Mouse (Mus musculus): ENCODE data around the gene Shc4. TPM values are rescaled to one million over a fixed set of nuclear protein-coding genes. Genes with fewer than 3 reads are reported as not detected.

Shc4 gene
- total RNA-seq, 2 experiments from 2014 or later, result 5.0 TPM

DNA sequence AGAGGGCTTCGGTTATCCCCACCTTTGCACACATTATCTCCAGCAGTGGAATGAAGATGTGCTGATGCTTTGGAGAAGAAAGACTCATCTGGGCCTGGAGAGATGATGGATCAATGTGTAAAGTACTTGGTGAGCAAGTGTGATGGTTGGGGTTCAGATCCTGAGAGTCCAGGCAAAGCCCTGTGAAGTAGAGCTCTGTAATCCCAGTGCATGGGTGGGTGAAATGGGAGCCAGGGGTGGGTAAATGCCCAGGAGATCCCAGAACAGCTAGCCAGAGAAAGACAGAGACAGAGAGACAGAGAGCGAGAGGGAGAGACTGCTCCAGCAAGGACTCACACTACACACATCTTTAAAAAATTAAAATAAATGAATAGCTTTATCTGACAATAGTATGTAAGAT is 70.7 kb downstream of the Shc4 start:
- intact Hi-C loops (cut with DNase I), result no loop called here

DNA sequence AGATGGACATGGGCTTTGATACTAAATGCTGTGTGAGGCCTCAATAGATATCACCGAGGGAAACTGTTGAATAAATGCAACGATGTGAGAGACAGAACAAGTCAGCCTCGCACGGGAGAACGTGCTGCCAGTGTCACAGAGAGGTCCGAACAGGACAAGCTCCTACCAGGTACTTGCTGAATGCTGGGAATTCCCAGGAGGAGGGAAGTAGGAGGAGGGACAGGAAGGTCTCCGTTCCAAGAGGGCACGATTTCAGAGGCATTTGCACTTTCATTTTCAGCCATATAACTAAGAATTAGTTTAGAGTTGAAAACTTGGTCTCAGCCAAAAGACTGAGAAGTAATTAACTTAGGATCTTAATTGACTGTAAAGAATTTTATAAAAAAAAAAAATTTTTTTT is 72.4 kb downstream of the Shc4 start:
- DNase-seq (ENCODE audit: low spot score in 2 of 2), result no peak
- intact Hi-C loops (cut with DNase I), result no loop called here

More for the DNA sequence above, 70.7 kb downstream of the Shc4 start:
- DNase-seq (ENCODE audit: low spot score in 2 of 2), result no peak

DNA sequence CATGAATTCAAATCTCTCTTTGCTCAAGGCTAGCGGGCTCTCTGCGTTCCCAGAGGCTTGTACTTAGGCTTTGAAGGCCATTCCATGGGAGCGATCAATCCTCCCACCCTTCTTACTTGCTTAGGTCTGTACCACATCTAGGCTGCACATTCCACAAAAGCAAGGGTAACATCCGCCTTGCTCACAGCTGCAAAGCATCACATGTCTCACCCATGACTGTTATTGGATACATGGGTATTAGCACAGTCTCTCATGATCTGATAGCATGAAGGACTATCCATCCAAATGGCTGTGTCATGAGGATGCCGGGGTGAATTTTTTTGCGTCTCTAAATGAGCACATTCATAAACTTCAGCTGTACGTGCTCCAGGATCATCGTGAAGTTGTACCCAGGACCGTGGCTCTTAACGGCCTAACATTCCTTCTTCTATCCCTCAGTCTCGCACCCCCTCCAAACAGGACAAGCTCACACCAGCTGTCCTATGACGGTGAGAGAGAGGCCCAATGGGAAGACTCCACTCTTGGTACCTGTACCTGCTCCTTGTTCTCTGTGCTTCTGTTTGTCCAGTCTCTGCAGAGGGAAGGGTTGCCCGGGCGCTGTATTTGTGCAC is 73.1 kb downstream of the Shc4 start:
- DNase-seq (ENCODE audit: low spot score in 2 of 2), result no peak
- intact Hi-C loops (cut with DNase I), result no loop called here

DNA sequence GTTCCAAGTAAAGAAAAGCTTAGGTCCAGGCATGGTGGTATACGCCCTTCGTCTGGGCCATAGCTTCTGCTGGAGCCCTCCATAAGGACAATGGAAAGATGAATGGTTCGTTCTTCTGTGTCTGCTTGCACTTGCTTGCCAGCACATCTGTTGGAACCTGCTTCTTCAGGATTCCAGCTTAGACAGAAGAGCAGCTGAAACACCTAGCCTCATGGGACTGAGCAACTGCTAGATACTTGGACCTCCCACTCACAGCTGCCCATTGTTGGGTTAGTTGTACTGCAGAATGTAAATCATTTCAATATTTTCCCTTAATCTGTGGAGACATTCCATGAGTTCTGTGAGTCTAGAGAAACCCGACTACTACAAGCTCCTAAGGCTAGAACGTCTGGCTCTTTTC is 73.9 kb downstream of the Shc4 start:
- intact Hi-C loops (cut with DNase I), result no loop called here
- DNase-seq (ENCODE audit: low spot score in 2 of 2), result no peak

DNA sequence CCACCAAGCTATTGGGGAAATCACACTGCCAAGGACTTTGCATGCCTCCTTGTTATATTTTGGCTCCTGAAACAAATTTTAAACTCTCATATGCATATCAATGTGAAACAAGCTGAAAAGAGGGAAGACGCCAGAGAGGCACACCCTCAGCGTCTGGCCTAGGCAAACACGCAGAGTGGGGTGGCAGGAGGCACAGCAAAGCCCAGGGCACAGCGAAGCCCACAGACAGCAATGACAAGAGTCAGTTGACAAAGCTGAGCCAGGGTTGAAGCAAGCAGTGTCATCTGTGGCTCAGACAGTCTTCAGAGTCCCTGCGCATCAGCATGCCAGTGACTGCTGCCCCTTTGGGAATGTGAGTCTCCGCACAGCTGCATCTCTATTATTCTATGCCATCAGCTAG is 79.0 kb downstream of the Shc4 start:
- intact Hi-C loops (cut with DNase I), result no loop called here
- DNase-seq (ENCODE audit: low spot score in 2 of 2), result no peak

DNA sequence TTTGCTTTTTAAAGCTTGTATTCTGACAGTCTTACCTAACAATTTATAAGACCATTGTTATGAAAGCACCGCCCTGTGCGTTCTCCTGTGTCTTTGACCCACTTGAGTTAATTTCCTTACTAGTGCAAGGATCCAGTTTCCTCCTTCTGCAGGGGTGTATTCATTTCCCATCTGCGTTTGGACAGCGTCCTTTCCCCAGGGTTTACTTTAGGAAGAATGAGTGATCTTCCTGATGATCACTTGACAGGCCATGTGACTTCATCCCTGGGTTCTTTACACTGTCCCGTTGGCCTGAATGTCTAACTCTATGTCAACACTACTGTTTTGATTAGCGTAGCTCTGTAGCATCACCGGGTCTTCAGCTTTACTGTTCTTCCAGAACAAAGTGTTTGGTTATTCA is 86.6 kb downstream of the Shc4 start:
- intact Hi-C loops (cut with DNase I), result no loop called here
- DNase-seq (ENCODE audit: low spot score in 2 of 2), result no peak

DNA sequence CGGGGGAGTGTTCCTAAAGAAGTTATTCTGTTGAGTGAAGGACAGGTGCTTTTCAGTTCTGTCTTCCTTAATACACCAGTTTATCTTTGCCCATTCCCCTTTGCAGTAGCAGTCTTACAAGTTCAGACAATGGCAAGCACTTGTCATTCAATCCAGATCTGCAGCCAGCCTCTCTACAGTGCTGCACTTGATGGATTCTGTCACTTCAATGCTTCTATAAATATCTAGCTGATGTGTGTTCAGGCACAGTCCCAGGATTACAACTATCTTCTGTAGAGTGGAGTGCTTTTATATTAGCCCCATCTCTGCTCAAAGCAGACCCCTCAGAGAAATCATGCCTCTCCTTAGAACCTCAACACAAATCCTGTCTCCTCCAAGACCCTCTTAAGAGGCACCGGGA is 93.9 kb downstream of the Shc4 start:
- intact Hi-C loops (cut with DNase I), result no loop called here
- DNase-seq (ENCODE audit: low spot score in 2 of 2), result no peak

DNA sequence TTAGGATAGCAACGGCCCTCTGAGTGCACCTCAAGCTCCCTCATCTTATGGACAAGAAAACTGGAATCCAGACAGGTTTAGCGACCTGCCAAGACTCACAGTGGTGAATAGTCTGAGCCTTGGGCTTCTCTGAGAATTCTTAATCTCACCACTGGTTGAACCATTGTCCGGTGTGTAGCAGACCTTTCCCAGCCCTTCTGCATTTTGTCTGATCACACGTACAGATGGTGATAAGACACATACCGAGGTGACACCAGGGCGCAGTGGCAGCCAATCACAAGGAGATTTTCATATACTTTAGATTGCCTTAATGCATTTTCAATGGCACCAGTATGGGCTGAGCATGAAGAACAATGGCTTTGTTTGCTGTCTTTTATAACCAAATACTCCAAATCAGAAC is 95.5 kb downstream of the Shc4 start:
- intact Hi-C loops (cut with DNase I), result no loop called here

DNA sequence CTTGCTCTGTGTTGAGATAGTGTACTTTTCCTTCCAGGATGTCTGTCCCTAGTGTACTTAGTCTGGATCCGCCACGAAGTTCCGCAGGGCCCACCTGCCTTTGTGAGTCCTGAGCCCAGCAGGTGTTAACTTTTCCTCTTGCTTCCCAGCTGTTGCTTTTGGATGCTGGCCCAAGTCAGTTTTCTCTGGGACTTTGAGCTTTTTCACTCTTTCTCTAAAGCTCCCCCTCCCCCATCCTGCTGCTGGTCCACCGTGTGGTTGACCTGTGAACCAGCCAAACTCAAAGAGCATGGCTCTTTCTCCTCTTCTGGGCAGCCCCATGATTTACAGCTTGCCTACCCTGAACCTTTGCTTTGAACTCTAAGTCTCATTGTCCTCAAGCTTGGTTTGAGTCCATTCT is 97.4 kb downstream of the Shc4 start:
- DNase-seq (ENCODE audit: low spot score in 2 of 2), result no peak
- intact Hi-C loops (cut with DNase I), result no loop called here

More for the DNA sequence above, 95.5 kb downstream of the Shc4 start:
- no peak for DNase-seq (ENCODE audit: low spot score in 2 of 2)

DNA sequence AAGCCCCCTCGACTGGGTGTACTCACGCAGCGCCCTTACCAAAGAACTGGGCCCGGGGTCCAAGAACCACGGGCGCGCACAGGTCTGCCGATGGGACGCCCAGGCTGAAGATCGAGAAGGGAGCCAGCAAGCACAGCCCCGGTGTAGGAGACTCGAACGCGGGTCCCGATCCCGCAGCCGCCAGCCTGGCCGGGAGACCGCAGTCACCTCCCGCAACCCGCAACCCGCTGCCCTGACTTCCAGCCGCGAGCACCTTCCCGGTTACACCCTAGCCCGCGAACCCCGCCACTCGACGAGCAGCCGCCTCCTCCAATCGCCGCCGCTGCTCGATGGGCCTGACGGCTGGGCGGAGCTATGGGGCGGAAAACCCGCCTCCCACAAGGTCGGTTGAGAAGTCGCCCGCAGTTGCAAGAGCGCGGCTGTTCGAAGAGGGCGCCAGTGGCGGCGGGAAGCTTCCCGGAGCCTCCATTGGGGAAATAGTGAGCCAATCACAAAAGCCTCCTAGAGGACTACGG is 99.1 kb downstream of the Shc4 start, which contains the start of gene Cep152:
TSS of gene Cep152 (minus strand) at position 277 of the 515 bp plus-strand sequence.
- intact Hi-C loops (cut with DNase I), result no loop called here
- DNase-seq (ENCODE audit: low spot score in 2 of 2), result peak; percentile 96 to 98

DNA sequence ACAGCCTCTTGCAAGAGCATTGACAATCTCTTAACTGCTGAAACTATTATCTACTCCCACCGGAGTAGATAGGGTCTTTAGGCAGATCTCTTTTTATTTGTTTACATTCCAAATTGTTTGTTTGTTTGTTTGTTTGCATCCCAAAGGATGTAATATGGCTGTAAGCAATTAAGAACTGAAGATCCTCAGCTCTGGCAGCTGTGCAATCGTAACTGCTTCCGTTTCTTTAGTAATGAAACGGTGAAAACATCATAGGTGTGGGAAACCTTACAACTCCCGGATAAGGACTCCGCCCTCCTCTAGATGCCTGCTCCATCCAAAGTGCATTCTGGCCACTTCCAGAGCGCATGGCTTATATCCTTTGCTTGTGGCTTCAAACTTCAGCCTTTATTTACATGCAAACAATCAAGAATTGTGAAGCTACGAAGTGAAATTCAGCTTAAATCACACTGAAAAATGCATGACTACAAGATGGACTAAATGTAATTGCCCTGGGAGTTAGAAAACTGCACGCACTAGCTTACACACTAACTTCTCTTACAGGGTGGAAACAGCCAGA is 99.7 kb downstream of the Shc4 start:
- DNase-seq (ENCODE audit: low spot score in 2 of 2), result no peak
- intact Hi-C loops (cut with DNase I), result no loop called here

DNA sequence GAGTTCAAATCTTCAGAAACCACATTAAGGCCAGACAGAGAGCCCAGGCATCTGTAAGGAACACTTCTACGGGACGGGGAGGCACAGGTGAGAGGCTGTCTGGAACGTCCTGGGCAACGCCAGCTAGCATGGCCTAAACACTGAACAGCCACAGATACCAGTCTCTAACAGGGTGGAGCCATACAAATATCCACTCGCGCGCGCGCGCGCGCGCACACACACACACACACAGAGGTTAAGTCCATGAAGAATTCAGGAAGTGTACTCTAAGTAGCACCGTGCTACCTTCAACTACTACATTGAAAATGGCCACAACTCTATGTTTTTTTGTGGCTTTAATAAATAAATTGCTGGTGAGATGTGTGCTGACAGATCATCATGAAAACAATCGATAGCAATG is 100.7 kb downstream of the Shc4 start:
- intact Hi-C loops (cut with DNase I), result no loop called here
- DNase-seq (ENCODE audit: low spot score in 2 of 2), result no peak

DNA sequence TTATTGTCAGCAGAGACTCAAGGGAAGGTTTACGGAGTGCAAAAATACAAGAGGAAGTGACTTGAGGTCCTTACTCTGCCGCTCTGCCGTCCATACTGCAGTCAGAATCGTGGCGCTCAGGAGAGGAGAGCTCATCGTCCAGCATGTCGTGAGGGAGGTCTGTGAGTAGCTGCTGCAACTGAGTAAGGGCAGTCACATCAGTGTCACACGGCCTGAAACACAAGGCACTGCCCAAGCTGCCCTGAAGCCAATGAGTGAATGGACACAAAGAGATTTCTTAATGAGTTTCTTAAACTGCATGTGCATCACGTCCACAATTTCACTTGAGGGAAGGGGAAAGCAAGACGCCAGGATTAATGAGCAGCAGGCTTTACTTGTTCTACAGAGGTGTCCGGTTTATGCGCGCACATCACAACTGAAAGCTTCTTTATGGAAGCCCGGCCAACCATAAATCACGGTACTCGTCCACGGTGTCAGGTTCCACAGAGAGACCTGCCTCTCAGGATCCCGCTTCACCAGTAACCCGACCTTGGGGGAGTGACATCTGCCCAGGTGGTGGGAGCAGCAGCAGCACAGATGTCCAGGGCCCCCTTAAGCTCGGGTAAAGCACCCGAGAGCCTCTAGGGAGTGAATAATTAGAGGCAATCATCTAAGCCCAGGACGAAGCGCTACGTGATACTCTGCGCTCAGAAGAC is 103.6 kb downstream of the Shc4 start:
- intact Hi-C loops (cut with DNase I), result no loop called here
- DNase-seq (ENCODE audit: low spot score in 2 of 2), result no peak

DNA sequence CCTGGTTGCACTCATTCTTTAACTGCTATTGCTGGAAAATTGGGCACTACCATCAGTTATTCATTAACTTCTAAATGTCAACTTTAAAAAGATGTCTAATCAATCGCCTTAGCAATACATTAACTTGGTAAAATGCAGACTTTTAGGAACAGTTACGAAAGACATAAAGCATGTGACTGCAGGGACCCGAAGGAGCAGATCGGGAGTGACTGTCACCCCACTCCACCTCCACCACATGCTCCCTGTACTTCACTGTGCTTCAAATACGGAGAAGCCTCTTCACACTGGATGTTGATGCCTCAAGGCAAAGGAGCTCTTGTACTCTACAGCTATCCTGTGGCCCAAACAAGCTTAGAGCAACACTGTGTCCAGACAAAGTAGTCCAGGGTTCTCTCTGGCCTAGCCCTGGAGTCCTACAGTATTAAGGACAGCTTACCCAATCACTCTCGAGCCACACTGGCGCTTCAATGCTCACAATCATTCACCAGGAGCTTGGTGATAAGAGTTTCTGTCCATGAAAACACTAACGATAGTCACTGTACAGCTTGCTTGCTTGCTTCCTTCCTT is 108.0 kb downstream of the Shc4 start:
- no peak for DNase-seq (ENCODE audit: low spot score in 2 of 2)
- intact Hi-C loops (cut with DNase I), result no loop called here

DNA sequence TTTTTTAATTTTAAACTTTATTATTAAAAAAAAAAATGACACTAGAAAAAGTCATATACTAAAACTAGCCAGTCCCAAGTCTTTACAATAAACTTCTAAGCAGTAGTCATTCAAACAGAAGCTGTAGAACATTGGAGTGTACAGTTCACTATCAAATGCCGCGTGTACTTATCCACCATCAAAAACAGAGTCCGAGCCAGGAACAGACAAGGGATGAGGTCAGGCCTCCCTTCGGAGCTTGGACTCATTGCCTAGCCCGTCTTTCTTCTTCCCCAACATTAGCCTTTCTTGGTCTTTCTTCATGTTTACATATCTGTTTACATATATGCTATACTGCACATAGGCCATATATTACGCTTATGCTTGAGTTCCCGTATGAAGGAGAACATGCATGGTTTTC is 108.5 kb downstream of the Shc4 start:
- intact Hi-C loops (cut with DNase I), result no loop called here
- DNase-seq (ENCODE audit: low spot score in 2 of 2), result no peak

DNA sequence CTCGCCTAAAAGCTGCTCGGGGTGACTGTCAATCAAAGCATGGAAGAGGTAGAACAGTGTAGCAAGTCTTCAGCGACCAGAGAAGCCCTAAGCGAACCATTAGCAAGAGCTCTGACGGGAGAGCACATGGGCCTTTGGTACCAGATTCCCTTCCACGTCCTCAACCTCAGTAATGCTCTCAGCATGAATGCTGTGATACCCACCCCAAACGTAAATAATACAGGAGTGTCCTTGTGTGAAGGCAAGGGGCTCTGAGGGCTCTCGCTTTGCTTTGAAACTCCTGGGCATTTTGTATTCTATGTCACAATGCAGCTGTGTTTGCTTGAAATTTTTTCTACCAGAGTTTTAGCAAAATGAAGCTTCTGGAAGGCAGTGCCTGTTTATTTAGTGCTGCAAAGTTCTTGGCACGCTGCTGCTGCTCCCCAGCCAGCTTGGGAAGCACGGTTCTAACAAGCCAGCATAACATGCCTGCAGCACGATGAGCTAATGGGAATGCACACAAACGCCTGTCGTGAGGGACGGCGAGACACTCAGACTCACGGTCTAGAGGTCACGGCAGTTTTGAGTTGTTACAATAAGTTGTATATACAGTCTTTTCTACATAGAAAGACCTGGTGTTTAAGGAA is 117.6 kb downstream of the Shc4 start:
- intact Hi-C loops (cut with DNase I), result no loop called here
- DNase-seq (ENCODE audit: low spot score in 2 of 2), result peak; percentile 12 to 28

DNA sequence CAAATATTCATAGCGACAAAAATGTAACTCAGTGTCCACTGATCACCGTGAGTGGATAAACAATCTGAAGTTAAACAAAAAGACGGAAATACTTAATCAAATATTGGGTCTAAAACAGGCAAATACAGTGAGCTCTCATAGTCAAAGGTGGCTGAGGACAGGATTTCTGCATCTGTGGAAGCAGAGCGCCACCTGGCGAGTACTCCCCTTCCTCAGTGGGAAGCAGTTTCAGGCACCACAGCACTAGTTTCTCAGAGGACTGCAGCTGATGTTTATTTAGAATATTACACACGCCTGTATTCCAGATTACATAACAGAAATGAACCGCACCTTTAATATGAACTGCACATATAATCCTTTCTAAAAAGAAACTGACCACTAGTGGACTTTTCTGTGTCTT is 119.3 kb downstream of the Shc4 start:
- DNase-seq (ENCODE audit: low spot score in 2 of 2), result peak; percentile 62 to 72
- intact Hi-C loops (cut with DNase I), result loop anchor here (1.0 to 5.0 kb wide), 2 partner anchors 267 to 339 kb away; no protein-coding TSS in a partner anchor

DNA sequence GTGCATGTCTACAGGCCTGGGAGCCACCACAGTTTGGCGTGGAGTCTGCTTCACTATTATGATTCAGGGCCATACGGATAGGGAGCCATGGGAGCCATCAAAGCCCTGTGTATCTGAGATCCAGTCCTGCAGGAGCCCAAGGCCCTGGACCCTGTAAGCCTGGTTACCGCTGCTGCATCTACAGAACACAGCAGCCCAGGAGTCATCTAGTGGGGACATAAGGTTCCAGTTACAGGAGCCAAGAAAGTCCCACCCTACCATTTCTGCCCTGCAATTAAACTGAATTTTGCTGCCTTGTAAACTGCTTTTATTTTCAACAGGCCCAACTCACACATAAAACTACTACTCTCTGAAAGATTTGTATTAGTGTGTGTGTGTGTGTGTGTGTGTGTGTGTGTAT is 121.0 kb downstream of the Shc4 start:
- intact Hi-C loops (cut with DNase I), result loop anchor here (5.0 kb wide), 1 partner anchor 266 kb away; no protein-coding TSS in a partner anchor
- DNase-seq (ENCODE audit: low spot score in 2 of 2), result no peak

DNA sequence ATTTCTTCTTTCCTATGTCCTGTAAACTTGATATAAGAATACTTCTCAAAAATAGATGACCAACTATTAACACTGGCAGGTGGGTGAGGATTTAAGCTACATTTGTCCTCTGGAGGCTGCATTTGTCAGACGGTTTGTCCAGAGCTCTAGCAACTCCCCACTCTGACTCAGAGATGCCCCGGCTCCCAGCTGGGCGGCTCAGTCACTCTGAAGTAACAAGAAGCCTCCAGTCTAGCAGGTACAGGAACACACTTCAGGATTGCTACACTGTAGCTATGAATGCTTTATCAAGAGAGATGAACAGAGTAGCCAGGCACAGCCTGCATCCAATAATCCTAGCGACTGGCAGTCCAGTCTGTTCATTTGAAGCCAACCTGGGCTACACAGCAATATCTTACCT is 125.0 kb downstream of the Shc4 start:
- DNase-seq (ENCODE audit: low spot score in 2 of 2), result peak in 1 of 2 experiments; percentile 9
- intact Hi-C loops (cut with DNase I), result no loop called here

DNA sequence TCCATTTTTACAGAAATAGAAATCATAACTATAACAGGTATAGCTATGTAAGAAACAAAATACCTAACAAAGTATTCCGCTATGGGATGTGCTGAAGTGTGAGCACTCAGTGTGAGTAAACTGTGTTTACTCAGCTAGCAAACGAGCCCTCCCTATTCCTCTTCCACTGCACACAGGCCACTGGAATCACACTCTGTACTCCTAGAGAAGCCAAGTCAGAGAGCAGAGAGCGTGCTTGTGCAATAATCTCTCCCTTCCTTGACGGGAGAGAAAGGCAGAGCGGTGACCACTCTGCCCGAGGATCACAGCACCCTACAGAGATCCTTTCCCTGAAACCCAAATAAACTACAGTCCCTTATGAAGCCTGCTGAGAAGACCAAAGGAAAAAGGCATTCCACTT is 125.7 kb downstream of the Shc4 start:
- DNase-seq (ENCODE audit: low spot score in 2 of 2), result no peak
- intact Hi-C loops (cut with DNase I), result no loop called here
